In the genomic region with DNA sequence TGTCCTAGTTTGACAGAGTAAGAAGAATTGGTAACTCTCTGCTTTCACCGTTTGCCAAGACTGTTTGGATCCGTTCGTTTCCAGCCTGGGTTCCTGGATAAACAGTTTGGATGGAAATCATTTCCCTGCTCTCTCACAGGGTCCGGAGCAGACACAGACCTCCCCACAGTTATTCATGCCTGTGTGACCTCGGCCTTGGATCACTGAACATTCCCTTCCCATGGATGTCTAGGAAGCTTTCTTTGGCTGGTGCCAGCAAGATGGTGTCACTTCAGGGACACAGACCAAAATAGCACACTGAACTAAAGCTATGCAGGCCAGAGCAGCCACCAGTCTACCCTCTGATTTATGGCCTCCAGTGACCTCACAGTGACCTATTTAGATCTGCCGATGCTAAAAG, we compare ENCODE assay signal across 10 mouse cellular contexts. TPM values are rescaled to one million over a fixed set of nuclear protein-coding genes. Genes with fewer than 3 reads are reported as not detected.
DNase-seq lines count a peak whose midpoint lies in the region; ATAC-seq and TF ChIP-seq lines count a peak whose summit lies in the region.
"Had no signal": no experiment of that assay in that cellular context is flagged by ENCODE, and none has a peak within 500 bp of the region (broad histone marks: within the 10 kb centered on the region; RNA-seq: fewer than 3 reads in every experiment).

No protein-coding gene starts in this region.

- peak; percentile 44 to 64 for DNase-seq in lung, adult 18-20 months
- DNase-seq in lung, adult 2 months = no peak
- peak; percentile 74 to 77 for DNase-seq in heart, adult 9 months (ENCODE audit: low spot score in 2 of 2)
- DNase-seq in kidney, postnatal 0 days (ENCODE audit: low spot score) = peak; percentile 91
- DNase-seq in left cerebral cortex, adult 8-10 months (ENCODE audit: low spot score in 2 of 2) = no peak
- DNase-seq in frontal cortex, postnatal 36 days (ENCODE audit: low spot score in 2 of 2) = no peak
- DNase-seq in midbrain, embryonic 10.5 days (ENCODE audit: low spot score) = no peak

- WGBS in lung, adult 2 months = 24% methylated on average over 6 of the region's 6 CpGs
- WGBS in kidney, postnatal 0 days = 3% methylated on average over 6 of the region's 6 CpGs
- WGBS in small intestine, adult 2 months = 41% methylated on average over 6 of the region's 6 CpGs
- 79% methylated on average over 6 of the region's 6 CpGs for whole genome bisulfite sequencing in midbrain, embryonic 10.5 days

- no peak for TF ChIP-seq POLR2A in lung, adult 2 months (IDR thresholded peaks at IDR 0.05; ENCODE audit: borderline replicate concordance, extremely low read depth, low read depth, low read length)
- TF ChIP-seq POLR2A in small intestine, adult 2 months (IDR thresholded peaks at IDR 0.05; ENCODE audit: low read depth, low read length) = no peak

- no peak overlapping the region for H3K4me3 ChIP-seq in lung, adult 2 months (replicated peaks; ENCODE audit: extremely low read depth, low read depth, low read length)
- H3K4me3 ChIP-seq in kidney, postnatal 0 days (replicated peaks; ENCODE audit: low read depth, low read length) = no peak overlapping the region
- H3K4me3 ChIP-seq in small intestine, adult 2 months (ENCODE audit: low read depth, low read length) = no peak overlapping the region
- no peak overlapping the region for H3K4me3 ChIP-seq in midbrain, embryonic 10.5 days
- H3K4me3 ChIP-seq: embryonic facial prominence, embryonic 13.5 days had no signal

- H3K9ac ChIP-seq in kidney, postnatal 0 days (ENCODE audit: low read depth, low read length) = no peak overlapping the region
- H3K9ac ChIP-seq: embryonic facial prominence, embryonic 13.5 days had no signal

- no peaks in the 10 kb centered on the region for H3K27me3 ChIP-seq in kidney, postnatal 0 days (ENCODE audit: insufficient read depth, low read length)
- no peaks in the 10 kb centered on the region for H3K27me3 ChIP-seq in small intestine, adult 2 months (ENCODE audit: control insufficient read depth, insufficient read depth, low read length)
- no peaks in the 10 kb centered on the region for H3K27me3 ChIP-seq in midbrain, embryonic 10.5 days (ENCODE audit: low read depth, poor library complexity, severe bottlenecking)

- ATAC-seq in kidney, postnatal 0 days (replicated peaks; ENCODE audit: low FRiP score, low read depth) = peak; percentile 81

- TF ChIP-seq CTCF in lung, adult 2 months (IDR thresholded peaks at IDR 0.05; ENCODE audit: insufficient read depth, low read length) = no peak
- TF ChIP-seq CTCF in kidney, postnatal 0 days (IDR thresholded peaks at IDR 0.05; ENCODE audit: low read depth) = no peak
- TF ChIP-seq CTCF in small intestine, adult 2 months (IDR thresholded peaks at IDR 0.05; ENCODE audit: extremely low read depth, insufficient read length, insufficient replicate concordance, low read depth, low read length) = no peak

- no peak overlapping the region for H3K4me2 ChIP-seq in kidney, postnatal 0 days (ENCODE audit: low read length)
- H3K4me2 ChIP-seq: embryonic facial prominence, embryonic 13.5 days had no signal

- H3K4me1 ChIP-seq in lung, adult 2 months (ENCODE audit: control insufficient read depth, insufficient read depth, low read length) = peaks cover 7% of the 10 kb centered on the region; the same call in 1 of the 2 replicates
- peaks cover 6% of the 10 kb centered on the region for H3K4me1 ChIP-seq in kidney, postnatal 0 days (replicated peaks; ENCODE audit: insufficient read depth, low read length)
- no peaks in the 10 kb centered on the region; the same call in 1 of the 2 replicates for H3K4me1 ChIP-seq in small intestine, adult 2 months (ENCODE audit: control insufficient read depth, insufficient read depth, insufficient read length, low read length)
- peaks cover 33% of the 10 kb centered on the region for H3K4me1 ChIP-seq in midbrain, embryonic 10.5 days

- no peaks in the 10 kb centered on the region for H3K36me3 ChIP-seq in kidney, postnatal 0 days (ENCODE audit: insufficient read depth, low read length)
- H3K36me3 ChIP-seq in small intestine, adult 2 months (ENCODE audit: control insufficient read depth, insufficient read depth, low read length) = no peaks in the 10 kb centered on the region; the same call in 1 of the 2 replicates
- no peaks in the 10 kb centered on the region for H3K36me3 ChIP-seq in midbrain, embryonic 10.5 days
- H3K36me3 ChIP-seq: embryonic facial prominence, embryonic 13.5 days; G1E had no signal

- peak overlapping the region; percentile 50 for H3K27ac ChIP-seq in kidney, postnatal 0 days
- peak overlapping the region; percentile 37; the same call in 1 of the 2 replicates for H3K27ac ChIP-seq in small intestine, adult 2 months (ENCODE audit: insufficient read depth, low read depth, low read length)
- no peak overlapping the region; the same call in 1 of the 2 replicates for H3K27ac ChIP-seq in midbrain, embryonic 10.5 days (replicated peaks)
- H3K27ac ChIP-seq: embryonic facial prominence, embryonic 13.5 days had no signal

- H3K9me3 ChIP-seq in kidney, postnatal 0 days (replicated peaks; ENCODE audit: low read length) = no peaks in the 10 kb centered on the region
- no peaks in the 10 kb centered on the region for H3K9me3 ChIP-seq in midbrain, embryonic 10.5 days (replicated peaks)
- H3K9me3 ChIP-seq: embryonic facial prominence, embryonic 13.5 days; G1E had no signal

RNA-seq across cellular contexts. Expression of gene Ripor2, which starts 38.5 kb away (rescaled TPM):
- 5.3 and 8.8 TPM in 2 replicates for polyA plus RNA-seq in lung, adult 2 months (2012; rRNA removed)
- 2.2 and 2.3 TPM in 2 replicates for polyA plus RNA-seq in kidney, postnatal 0 days (2015; fragmentation: Nextera tagmentation; extraction: Ambion mirVana)
- 0.86 and 2.0 TPM in 2 replicates for polyA plus RNA-seq in small intestine, adult 2 months (2012; rRNA removed)
- total RNA-seq in left cerebral cortex, adult 8-10 months (2022) = 10 to 100 TPM; 52.0 to 64.0 (median 60.2) TPM
- 3.5 and 6.6 TPM in 2 replicates for polyA plus RNA-seq in midbrain, embryonic 10.5 days (2016; fragmentation: Nextera tagmentation; extraction: Ambion mirVana)
- polyA plus RNA-seq: G1E had no signal

Comparison
In these comparisons a context has a peak if more than half of its experiments do, and no peak if none do; other contexts are left out.
1. DNase-seq: peak in lung, adult 18-20 months (2 of 2), heart, adult 9 months (2 of 2) and kidney, postnatal 0 days (single experiment); none in lung, adult 2 months (single experiment), left cerebral cortex, adult 8-10 months (0 of 2), frontal cortex, postnatal 36 days (0 of 2) and midbrain, embryonic 10.5 days (single experiment).